Mouse (Mus musculus): Measurements from ENCODE around the gene Pkig. TPM values are rescaled to one million over a fixed set of nuclear protein-coding genes. Genes with fewer than 3 reads are reported as not detected.
"Not testable (repeated sequence)": the region's sequence is repeated elsewhere in the genome, so short reads cannot be mapped to it uniquely, and the experiment has no call there.

The Pkig gene
- 10 to 100 TPM; 45.0 to 46.0 TPM for total RNA-seq (2021)
- long read RNA-seq, experiment 1, transcript Pkig-202 (5 exons, 640 nt) = minor isoform, 5 of 103 reads
- long read RNA-seq, experiment 1, transcript Pkig-209 (3 exons, 983 nt) = minor isoform, 14 of 103 reads
- long read RNA-seq, experiment 1, transcript Pkig-201 (4 exons, 1,036 nt) = major isoform, 58 of 103 reads
- long read RNA-seq, experiment 1, transcript Pkig-203 (4 exons, 1,059 nt) = minor isoform, 7 of 103 reads
- long read RNA-seq, experiment 1, partial matches to known transcripts = 9 of 103 reads
- long read RNA-seq, experiment 1, other reads (novel, unspliced or antisense) = 3 of 103 reads
- long read RNA-seq, experiment 2, transcript Pkig-201 (4 exons, 1,036 nt) = major isoform, 21 of 38 reads
- long read RNA-seq, experiment 2, partial matches to known transcripts = 1 of 38 reads
- long read RNA-seq, experiment 2, other reads (novel, unspliced or antisense) = 3 of 38 reads

GRCm38 (mm10) chr2:163657975-163658886, at the start of gene Pkig:
Gene Pkig (plus strand): TSS chr2:163658386.
- DNase-seq = peak; percentile 91 to 94

GRCm38 (mm10) chr2:163609281-163609975, 48.8 kb upstream of the Pkig start:
- DNase-seq = no peak

GRCm38 (mm10) chr2:163611176-163611575, 47.0 kb upstream of the Pkig start:
- no peak for DNase-seq

GRCm38 (mm10) chr2:163613206-163613605, 45.0 kb upstream of the Pkig start:
- no peak for DNase-seq

- DNase-seq = no peak
These were observed 44.2 kb upstream of the Pkig start for GRCm38 (mm10) chr2:163613990-163614389.

GRCm38 (mm10) chr2:163615401-163615800, 42.8 kb upstream of the Pkig start:
- DNase-seq = no peak

GRCm38 (mm10) chr2:163615906-163616651, 42.1 kb upstream of the Pkig start:
- no peak for DNase-seq

- no peak for DNase-seq
These were observed 41.4 kb upstream of the Pkig start for GRCm38 (mm10) chr2:163616652-163617227.

GRCm38 (mm10) chr2:163617232-163617863, 40.8 kb upstream of the Pkig start:
- no peak for DNase-seq

- no peak for DNase-seq
These were observed 40.3 kb upstream of the Pkig start for GRCm38 (mm10) chr2:163617874-163618273.

- DNase-seq = no peak
These were observed 37.7 kb upstream of the Pkig start for GRCm38 (mm10) chr2:163620451-163620850.

- not testable (repeated sequence) for DNase-seq
These were observed 36.8 kb upstream of the Pkig start for GRCm38 (mm10) chr2:163621401-163621800.

- no peak for DNase-seq
These were observed 27.0 kb upstream of the Pkig start for GRCm38 (mm10) chr2:163631223-163631622.

- DNase-seq = no peak
These were observed 26.5 kb upstream of the Pkig start for GRCm38 (mm10) chr2:163631715-163632114.

GRCm38 (mm10) chr2:163634211-163634610, 24.0 kb upstream of the Pkig start:
- DNase-seq = no peak

- DNase-seq = no peak
These were observed 22.1 kb upstream of the Pkig start for GRCm38 (mm10) chr2:163636057-163636456.

- no peak for DNase-seq
These were observed 20.4 kb upstream of the Pkig start for GRCm38 (mm10) chr2:163637655-163638266.

GRCm38 (mm10) chr2:163640493-163640892, 17.7 kb upstream of the Pkig start:
- no peak for DNase-seq

GRCm38 (mm10) chr2:163641681-163642080, 16.5 kb upstream of the Pkig start:
- DNase-seq = no peak
